Mouse (Mus musculus): Measurements from ENCODE around the gene Gm10577. TPM values are rescaled to one million over a fixed set of nuclear protein-coding genes. Genes with fewer than 3 reads are reported as not detected.
A peak's percentile ranks its signal among the peaks of the same experiment; 100 is the strongest.

Gene Gm10577
- not detected in 2 replicates for polyA plus RNA-seq (2016; fragmentation: Nextera tagmentation; extraction: Ambion mirVana)

DNA sequence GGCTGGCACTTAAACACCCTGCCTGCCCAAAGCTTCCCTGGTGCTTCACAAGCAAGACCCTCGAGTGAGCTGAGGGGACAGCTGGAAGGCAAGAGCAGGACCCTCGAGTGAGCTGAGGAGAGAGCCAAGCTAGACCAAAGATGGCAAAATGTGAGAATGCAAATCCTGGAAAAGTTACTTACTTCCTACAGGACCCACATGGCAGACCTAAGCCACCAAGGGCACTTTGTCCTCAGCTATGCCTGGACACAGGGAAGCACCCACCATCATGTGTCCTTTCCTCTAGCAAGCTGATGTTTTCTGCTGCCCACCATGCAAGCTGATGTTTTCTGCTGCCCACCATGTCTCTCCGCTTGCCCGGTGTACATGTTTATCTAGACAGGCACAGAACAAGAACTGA lies at the start of gene Gm10577:
Gene Gm10577 (minus strand): TSS at position 101 of the 400 bp plus-strand sequence.
- 57% methylated on average over 4 of the region's 4 CpGs for WGBS (ENCODE audit: insufficient replicate concordance)
- H3K9ac ChIP-seq, result no peak within 1 kb of the TSS
- no peak for ATAC-seq
- no peak within 1 kb of the TSS for H3K4me2 ChIP-seq
- no peak within 1 kb of the TSS for H3K27ac ChIP-seq
- H3K27me3 ChIP-seq (replicated peaks), result no peaks in the 10 kb centered on the region
- H3K4me3 ChIP-seq, result no peak within 1 kb of the TSS
- H3K36me3 ChIP-seq, result no peaks in the 10 kb centered on the region
- no peaks in the 10 kb centered on the region for H3K4me1 ChIP-seq
- 0 out of 2 replicates have a peak, but pooled peaks cover 9% of the 10 kb centered on the region for H3K9me3 ChIP-seq (replicated peaks)

DNA sequence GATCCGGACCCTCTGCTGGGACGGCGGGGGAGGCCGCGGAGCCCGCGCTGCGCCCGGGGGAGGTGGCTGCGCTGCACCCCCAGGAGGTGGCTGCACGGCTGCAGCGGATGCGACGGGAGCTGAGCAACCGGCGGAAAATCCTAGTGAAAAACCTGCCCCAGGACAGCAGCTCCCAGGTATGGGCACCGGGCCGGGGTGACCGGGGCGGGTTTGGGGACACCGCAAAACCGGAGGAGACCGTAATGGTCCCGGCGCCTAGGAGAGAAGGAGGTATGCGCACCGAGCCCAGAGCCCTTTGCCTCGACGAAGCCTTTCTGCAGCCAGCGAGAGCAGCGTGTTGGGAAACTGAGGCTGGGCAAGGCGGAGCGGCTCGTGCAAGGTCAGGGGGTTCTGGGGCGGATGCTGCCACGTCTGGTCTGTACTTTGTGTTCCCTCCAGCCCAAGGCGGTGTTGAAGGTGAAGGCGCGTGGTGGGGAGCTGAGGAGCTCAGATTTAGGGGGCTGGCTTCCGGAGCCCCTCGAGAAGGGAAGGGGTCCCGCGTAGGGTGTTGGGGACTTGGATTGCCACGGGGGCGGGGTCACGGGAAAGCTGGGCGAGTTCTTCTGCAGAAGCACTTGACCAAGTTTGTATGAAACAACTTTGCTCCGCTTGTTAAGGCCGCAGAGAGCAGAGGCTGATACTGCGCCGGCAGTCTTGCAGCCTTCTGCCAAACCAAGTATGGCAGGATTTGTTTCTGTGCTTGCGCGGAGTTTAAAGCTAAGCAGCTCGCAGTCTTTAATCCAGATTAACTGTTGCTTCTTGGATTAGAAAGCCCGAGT lies 48.9 kb upstream of the Gm10577 start:
- Histone ChIP-seq H3K27ac (no peak overlapping the region), H3K4me3 (peak overlapping the region; percentile 66), H3K9ac (peak overlapping the region; percentile 61), H3K36me3 (no peaks in the 10 kb centered on the region), H3K4me1 (peaks cover 10% of the 10 kb centered on the region; the same call in 1 of the 2 replicates), H3K4me2 (peak overlapping the region; percentile 93), H3K9me3 (replicated peaks) (no peaks in the 10 kb centered on the region), H3K27me3 (replicated peaks) (peaks cover 63% of the 10 kb centered on the region)
- WGBS (ENCODE audit: insufficient replicate concordance), result 3% methylated on average over 55 of the region's 55 CpGs
- ATAC-seq, result no peak

- peak; percentile 37; the same call in 1 of the 2 replicates for ATAC-seq
- Histone ChIP-seq H3K4me1 (peaks cover 10% of the 10 kb centered on the region; the same call in 1 of the 2 replicates), H3K4me2 (peak within 1 kb of the TSS; percentile 93), H3K4me3 (peak within 1 kb of the TSS; percentile 66), H3K9me3 (replicated peaks) (no peaks in the 10 kb centered on the region), H3K36me3 (no peaks in the 10 kb centered on the region), H3K27ac (no peak within 1 kb of the TSS), H3K27me3 (replicated peaks) (peaks cover 63% of the 10 kb centered on the region), H3K9ac (peak within 1 kb of the TSS; percentile 61)
- 2% methylated on average over 53 of the region's 54 CpGs for WGBS (ENCODE audit: insufficient replicate concordance)
Observed at GRCm38 (mm10) chr4:101068786-101069153, 48.3 kb upstream of the Gm10577 start, which contains the start of gene Raver2. Raver2 (plus strand) TSS chr4:101068983.

DNA sequence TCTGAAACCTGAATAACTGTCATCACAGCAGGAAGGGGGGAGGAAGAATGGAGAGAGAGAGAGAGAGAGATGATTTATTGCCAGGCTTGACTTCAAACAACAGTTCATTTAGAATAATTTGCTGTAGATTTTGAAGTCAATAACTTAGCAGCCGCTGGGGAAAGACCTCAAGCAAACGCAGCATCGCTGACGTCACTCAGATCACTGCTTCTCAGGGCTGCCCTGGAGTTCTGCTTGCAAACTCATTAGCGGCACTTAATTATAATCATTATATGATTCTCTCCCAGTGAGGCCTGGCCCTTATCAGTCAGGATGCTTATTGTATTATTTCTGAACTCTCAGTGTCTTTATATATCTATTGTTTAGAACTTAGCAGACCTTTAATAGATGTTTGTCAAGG lies 45.9 kb upstream of the Gm10577 start:
- H3K4me1 ChIP-seq, result peaks cover 10% of the 10 kb centered on the region; the same call in 1 of the 2 replicates
- ATAC-seq, result no peak
- H3K36me3 ChIP-seq, result no peaks in the 10 kb centered on the region
- H3K27ac ChIP-seq, result no peak overlapping the region
- peaks cover 47% of the 10 kb centered on the region for H3K27me3 ChIP-seq (replicated peaks)
- 0 out of 2 replicates have a peak, but pooled peaks cover 2% of the 10 kb centered on the region for H3K9me3 ChIP-seq (replicated peaks)
- 44% methylated on average over 5 of the region's 5 CpGs for WGBS (ENCODE audit: insufficient replicate concordance)
- H3K4me2 ChIP-seq, result no peak overlapping the region
- no peak overlapping the region for H3K4me3 ChIP-seq
- H3K9ac ChIP-seq, result no peak overlapping the region

DNA sequence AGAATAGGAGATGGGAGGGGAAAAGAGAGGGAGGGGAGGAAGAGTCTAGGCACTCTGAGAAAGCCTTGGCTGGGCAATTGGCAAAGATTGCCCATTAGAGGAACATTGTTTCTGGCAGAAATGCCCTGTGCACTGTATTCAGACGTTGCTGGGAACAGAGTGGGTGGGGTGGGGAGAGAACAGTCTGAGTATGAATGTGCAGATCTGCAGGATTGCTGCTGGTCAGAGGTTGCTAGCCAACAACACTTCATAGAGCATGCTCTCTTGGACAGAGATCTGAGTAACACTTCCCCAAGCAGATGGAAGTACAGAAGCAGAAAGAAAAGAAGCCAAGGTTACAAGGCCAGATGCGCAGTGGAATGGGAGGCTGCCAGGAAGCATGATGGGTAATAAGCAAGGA lies 41.6 kb upstream of the Gm10577 start:
- no peak for ATAC-seq
- 0 out of 2 replicates have a peak, but pooled peaks cover 5% of the 10 kb centered on the region for H3K9me3 ChIP-seq (replicated peaks)
- no peak overlapping the region for H3K9ac ChIP-seq
- no peaks in the 10 kb centered on the region for H3K4me1 ChIP-seq
- no peaks in the 10 kb centered on the region for H3K36me3 ChIP-seq
- 60% methylated on average over 2 of the region's 2 CpGs for WGBS (ENCODE audit: insufficient replicate concordance)
- H3K4me2 ChIP-seq, result no peak overlapping the region
- H3K27ac ChIP-seq, result no peak overlapping the region
- H3K4me3 ChIP-seq, result no peak overlapping the region
- H3K27me3 ChIP-seq (replicated peaks), result peaks cover 6% of the 10 kb centered on the region; the same call in 1 of the 2 replicates

DNA sequence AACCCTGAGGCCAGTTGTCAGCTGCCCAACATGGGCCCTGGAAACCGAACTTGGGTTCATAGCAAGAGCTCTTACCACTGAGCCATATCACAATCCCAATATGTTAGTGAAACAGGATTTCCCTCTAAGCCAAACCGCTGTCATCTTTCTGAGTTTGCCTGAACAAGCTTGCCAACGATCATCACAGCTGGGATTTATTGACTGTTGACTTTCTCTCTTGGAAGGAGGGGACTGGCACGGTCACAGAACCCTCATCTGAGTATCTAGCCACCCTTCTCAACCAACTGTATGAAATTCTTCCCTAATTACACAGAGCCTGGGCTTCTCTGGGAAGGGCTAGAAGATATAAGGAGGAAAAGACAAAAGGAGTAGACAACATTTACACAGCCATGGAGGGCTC lies 26.1 kb upstream of the Gm10577 start:
- Histone ChIP-seq H3K4me2 (no peak overlapping the region), H3K9me3 (replicated peaks) (no peaks in the 10 kb centered on the region), H3K27ac (no peak overlapping the region), H3K4me3 (no peak overlapping the region), H3K36me3 (no peaks in the 10 kb centered on the region), H3K9ac (no peak overlapping the region), H3K27me3 (replicated peaks) (no peaks in the 10 kb centered on the region), H3K4me1 (no peaks in the 10 kb centered on the region)
- 52% methylated on average over 4 of the region's 4 CpGs for WGBS (ENCODE audit: insufficient replicate concordance)
- no peak for ATAC-seq

GRCm38 (mm10) chr4:101044149-101044548 lies 23.7 kb upstream of the Gm10577 start:
- no peaks in the 10 kb centered on the region for H3K36me3 ChIP-seq
- H3K9me3 ChIP-seq (replicated peaks), result no peaks in the 10 kb centered on the region
- H3K27ac ChIP-seq, result no peak overlapping the region
- H3K27me3 ChIP-seq (replicated peaks), result no peaks in the 10 kb centered on the region
- H3K4me1 ChIP-seq, result no peaks in the 10 kb centered on the region
- H3K4me3 ChIP-seq, result no peak overlapping the region
- no peak for ATAC-seq
- H3K4me2 ChIP-seq, result no peak overlapping the region
- H3K9ac ChIP-seq, result no peak overlapping the region

GRCm38 (mm10) chr4:101043691-101044090 lies 23.2 kb upstream of the Gm10577 start:
- Histone ChIP-seq H3K4me2 (no peak overlapping the region), H3K27ac (no peak overlapping the region), H3K4me1 (no peaks in the 10 kb centered on the region), H3K27me3 (replicated peaks) (no peaks in the 10 kb centered on the region), H3K9me3 (replicated peaks) (no peaks in the 10 kb centered on the region), H3K36me3 (no peaks in the 10 kb centered on the region), H3K9ac (no peak overlapping the region), H3K4me3 (no peak overlapping the region)
- WGBS (ENCODE audit: insufficient replicate concordance), result 63% methylated on average over 2 of the region's 2 CpGs
- no peak for ATAC-seq

DNA sequence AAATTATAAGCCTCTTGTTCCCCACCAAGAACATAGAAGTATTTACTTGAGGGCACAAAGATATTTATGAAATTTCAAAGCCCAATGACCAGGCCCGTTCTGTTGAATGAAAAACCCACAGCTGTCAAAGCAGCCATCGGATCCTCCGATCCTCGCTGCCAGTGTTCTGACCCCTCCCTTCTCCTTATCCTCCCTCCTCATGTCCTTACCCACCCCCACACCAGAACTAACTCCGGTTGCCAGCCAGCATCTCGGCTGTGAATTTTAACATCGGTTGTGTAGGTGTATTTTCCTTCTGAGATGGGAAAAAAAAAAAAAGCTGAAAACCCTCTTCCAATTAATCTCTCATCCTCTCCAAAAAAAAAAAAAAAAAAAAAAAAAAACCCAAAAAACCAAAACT lies 16.7 kb upstream of the Gm10577 start:
- Histone ChIP-seq H3K36me3 (no peaks in the 10 kb centered on the region), H3K9ac (no peak overlapping the region), H3K9me3 (replicated peaks) (no peaks in the 10 kb centered on the region), H3K4me2 (no peak overlapping the region), H3K4me1 (no peaks in the 10 kb centered on the region), H3K27me3 (replicated peaks) (no peaks in the 10 kb centered on the region), H3K27ac (no peak overlapping the region), H3K4me3 (no peak overlapping the region)
- no peak for ATAC-seq
- WGBS (ENCODE audit: insufficient replicate concordance), result 63% methylated on average over 7 of the region's 7 CpGs

- Histone ChIP-seq H3K4me2 (no peak overlapping the region), H3K27ac (no peak overlapping the region)
- ATAC-seq, result no peak
Observed at GRCm38 (mm10) chr4:101035131-101035530, 14.6 kb upstream of the Gm10577 start.

GRCm38 (mm10) chr4:101033047-101033446 lies 12.6 kb upstream of the Gm10577 start:
- Histone ChIP-seq H3K27me3 (replicated peaks) (no peaks in the 10 kb centered on the region), H3K4me2 (no peak overlapping the region), H3K4me3 (no peak overlapping the region), H3K9ac (no peak overlapping the region), H3K4me1 (no peaks in the 10 kb centered on the region), H3K9me3 (replicated peaks) (no peaks in the 10 kb centered on the region), H3K36me3 (no peaks in the 10 kb centered on the region), H3K27ac (no peak overlapping the region)
- 50% methylated on average over 3 of the region's 3 CpGs for WGBS (ENCODE audit: insufficient replicate concordance)
- no peak for ATAC-seq

More at GRCm38 (mm10) chr4:101035131-101035530, 14.6 kb upstream of the Gm10577 start:
- no peaks in the 10 kb centered on the region for H3K9me3 ChIP-seq (replicated peaks)
- no peak overlapping the region for H3K9ac ChIP-seq
- H3K4me1 ChIP-seq, result no peaks in the 10 kb centered on the region
- no peaks in the 10 kb centered on the region for H3K36me3 ChIP-seq
- no peak overlapping the region for H3K4me3 ChIP-seq
- H3K27me3 ChIP-seq (replicated peaks), result no peaks in the 10 kb centered on the region
- 68% methylated on average over 5 of the region's 5 CpGs for WGBS (ENCODE audit: insufficient replicate concordance)

DNA sequence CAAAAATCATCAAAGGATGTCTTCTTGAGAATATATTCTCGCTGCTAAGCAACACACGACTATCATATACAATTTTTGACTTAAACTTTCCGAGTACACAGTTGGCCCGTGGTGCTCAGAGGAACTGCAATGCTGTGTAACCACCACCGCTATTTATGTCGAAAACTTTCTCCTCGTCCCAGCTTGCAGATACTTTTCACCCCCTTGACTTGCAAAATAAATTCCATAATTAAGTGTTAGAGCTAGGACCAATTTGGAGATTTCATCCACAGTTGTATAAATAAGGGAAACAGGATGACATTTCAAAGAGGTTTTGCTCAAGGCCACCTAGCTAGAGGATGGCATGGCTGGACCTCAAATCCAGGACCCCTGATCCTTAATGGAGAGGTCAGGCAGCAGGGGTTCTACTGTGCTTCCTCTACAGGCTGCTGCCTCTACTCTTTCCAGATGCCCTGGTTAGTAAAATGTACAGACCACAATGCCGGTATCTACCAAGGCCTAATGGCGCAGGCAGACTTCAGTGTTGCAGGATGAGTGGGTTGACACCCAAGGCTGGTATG lies 7.4 kb upstream of the Gm10577 start:
- 71% methylated on average over 9 of the region's 9 CpGs for WGBS (ENCODE audit: insufficient replicate concordance)
- Histone ChIP-seq H3K4me2 (no peak overlapping the region), H3K9me3 (replicated peaks) (0 out of 2 replicates have a peak, but pooled peaks cover 6% of the 10 kb centered on the region), H3K4me1 (no peaks in the 10 kb centered on the region), H3K9ac (no peak overlapping the region), H3K36me3 (no peaks in the 10 kb centered on the region), H3K4me3 (no peak overlapping the region), H3K27me3 (replicated peaks) (no peaks in the 10 kb centered on the region), H3K27ac (no peak overlapping the region)
- no peak for ATAC-seq

Measured in liver, embryonic 12.5 days (tissue).